Mouse (Mus musculus): ENCODE results near the gene Nr2f2. TPM values are rescaled to one million over a fixed set of nuclear protein-coding genes. Genes with fewer than 3 reads are reported as not detected.
A peak's percentile ranks its signal among the peaks of the same experiment; 100 is the strongest.

Nr2f2 gene
- polyA plus RNA-seq, 1 experiment: 0.43 TPM

- no peak for TF ChIP-seq GATA1 (IDR thresholded peaks at IDR 0.05; ENCODE audit: borderline replicate concordance, low read length)
- no peak for TF ChIP-seq FLI1 (IDR thresholded peaks at IDR 0.05; ENCODE audit: low read length)
- no peak overlapping the region for H3K4me3 ChIP-seq (replicated peaks)
- H3K36me3 ChIP-seq (replicated peaks; ENCODE audit: low read length): no peaks in the 10 kb centered on the region
- peaks cover 80% of the 10 kb centered on the region for H3K27me3 ChIP-seq (replicated peaks)
- H3K4me1 ChIP-seq: peaks cover 19% of the 10 kb centered on the region
- peaks cover 7% of the 10 kb centered on the region; the same call in 1 of the 2 replicates for H3K9me3 ChIP-seq
These were observed 13.4 kb downstream of the Nr2f2 start for GRCm38 (mm10) chr7:70353151-70353550.

GRCm38 (mm10) chr7:70352617-70353016 lies 13.9 kb downstream of the Nr2f2 start:
- H3K9me3 ChIP-seq: peaks cover 1% of the 10 kb centered on the region; the same call in 1 of the 2 replicates
- no peak for TF ChIP-seq GATA1 (IDR thresholded peaks at IDR 0.05; ENCODE audit: borderline replicate concordance, low read length)
- no peak for TF ChIP-seq FLI1 (IDR thresholded peaks at IDR 0.05; ENCODE audit: low read length)
- H3K4me1 ChIP-seq: peaks cover 15% of the 10 kb centered on the region
- H3K4me3 ChIP-seq (replicated peaks): no peak overlapping the region
- H3K27me3 ChIP-seq (replicated peaks): peaks cover 80% of the 10 kb centered on the region
- H3K36me3 ChIP-seq (replicated peaks; ENCODE audit: low read length): no peaks in the 10 kb centered on the region

GRCm38 (mm10) chr7:70351981-70352560 lies 14.5 kb downstream of the Nr2f2 start:
- no peaks in the 10 kb centered on the region for H3K9me3 ChIP-seq
- H3K27me3 ChIP-seq (replicated peaks): peaks cover 80% of the 10 kb centered on the region
- TF ChIP-seq GATA1 (IDR thresholded peaks at IDR 0.05; ENCODE audit: borderline replicate concordance, low read length): no peak
- TF ChIP-seq FLI1 (IDR thresholded peaks at IDR 0.05; ENCODE audit: low read length): no peak
- H3K4me1 ChIP-seq: peaks cover 15% of the 10 kb centered on the region
- no peaks in the 10 kb centered on the region for H3K36me3 ChIP-seq (replicated peaks; ENCODE audit: low read length)
- no peak overlapping the region for H3K4me3 ChIP-seq (replicated peaks)

DNA sequence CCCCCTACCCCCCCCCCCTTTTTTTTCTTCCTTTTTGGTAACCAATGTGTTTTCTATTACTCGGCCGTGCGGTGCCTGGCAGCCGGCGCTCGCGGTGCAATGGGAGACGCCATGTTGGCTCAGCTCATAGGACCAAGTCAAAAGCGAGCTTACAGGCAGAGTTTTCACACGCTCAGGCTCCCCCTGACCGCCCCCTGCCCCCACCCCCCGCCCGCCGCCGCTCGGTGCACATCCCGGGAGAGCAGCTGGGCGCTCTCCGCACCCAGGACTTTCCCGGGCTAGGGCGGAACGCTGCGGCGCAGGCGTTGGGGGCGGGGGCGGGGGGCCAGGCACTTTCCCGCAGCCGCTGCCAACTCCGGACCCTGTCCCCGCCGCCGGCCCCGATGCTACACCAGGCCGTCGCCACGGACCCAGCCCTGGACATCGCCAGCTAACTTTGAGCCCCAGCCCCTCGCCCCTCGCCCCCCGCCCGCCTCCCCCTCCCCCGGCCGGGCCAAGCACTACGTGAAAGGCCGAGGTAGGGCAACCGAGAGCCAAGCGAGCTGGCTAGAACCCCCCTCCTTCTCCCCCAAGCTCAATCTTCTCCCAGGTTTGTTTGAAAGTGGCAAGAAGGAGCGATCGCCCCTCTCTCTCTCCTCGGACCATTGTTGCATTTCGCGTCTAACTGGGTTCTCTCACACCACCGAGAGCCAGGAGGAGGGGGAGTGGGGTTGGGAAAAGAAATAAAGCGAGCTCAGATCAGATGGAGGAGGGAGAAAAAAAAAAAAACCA lies 15.6 kb downstream of the Nr2f2 start:
- peak overlapping the region; percentile 83 for H3K4me3 ChIP-seq (replicated peaks)
- peaks cover 18% of the 10 kb centered on the region for H3K4me1 ChIP-seq
- peaks cover 81% of the 10 kb centered on the region for H3K27me3 ChIP-seq (replicated peaks)
- H3K36me3 ChIP-seq (replicated peaks; ENCODE audit: low read length): no peaks in the 10 kb centered on the region
- no peaks in the 10 kb centered on the region for H3K9me3 ChIP-seq
- TF ChIP-seq FLI1 (IDR thresholded peaks at IDR 0.05; ENCODE audit: low read length) (no peak), GATA1 (IDR thresholded peaks at IDR 0.05; ENCODE audit: borderline replicate concordance, low read length) (no peak)

DNA sequence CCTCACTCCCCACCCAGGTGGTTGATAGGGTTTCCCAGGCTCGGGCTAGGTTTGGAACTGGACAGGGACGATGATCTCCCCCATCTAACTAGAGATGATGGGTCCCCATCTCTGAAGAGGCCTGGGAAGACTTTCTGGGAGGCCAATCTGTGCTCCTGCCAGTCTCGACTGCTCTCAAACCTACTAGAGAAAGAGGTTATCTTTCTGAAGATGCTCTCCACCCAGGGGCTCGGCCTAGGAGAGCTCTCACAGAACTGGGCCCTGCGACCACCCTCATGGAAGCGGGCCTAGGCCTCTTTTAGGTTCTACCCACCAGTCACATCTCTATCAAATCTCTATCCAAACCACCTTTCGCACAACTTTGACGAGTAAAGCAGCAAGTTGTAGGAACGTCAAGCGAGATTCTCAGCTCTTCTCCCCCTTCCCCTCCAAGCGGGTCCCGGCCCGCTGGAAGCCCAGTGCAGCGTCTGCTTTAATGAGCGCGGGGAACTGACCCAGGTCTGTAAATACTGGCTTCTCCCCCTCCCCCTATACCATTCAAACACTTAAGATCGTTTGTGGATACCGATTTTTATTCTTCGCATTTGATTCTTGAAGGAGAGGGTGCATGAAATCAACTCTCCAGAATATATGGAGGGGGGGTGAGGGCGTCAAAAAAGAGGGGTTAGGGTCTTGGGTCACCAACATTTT lies 16.4 kb downstream of the Nr2f2 start:
- H3K4me3 ChIP-seq (replicated peaks): no peak overlapping the region
- peaks cover 83% of the 10 kb centered on the region for H3K27me3 ChIP-seq (replicated peaks)
- TF ChIP-seq FLI1 (IDR thresholded peaks at IDR 0.05; ENCODE audit: low read length) (no peak), GATA1 (IDR thresholded peaks at IDR 0.05; ENCODE audit: borderline replicate concordance, low read length) (no peak)
- no peaks in the 10 kb centered on the region for H3K9me3 ChIP-seq
- H3K36me3 ChIP-seq (replicated peaks; ENCODE audit: low read length): no peaks in the 10 kb centered on the region
- peaks cover 22% of the 10 kb centered on the region for H3K4me1 ChIP-seq

DNA sequence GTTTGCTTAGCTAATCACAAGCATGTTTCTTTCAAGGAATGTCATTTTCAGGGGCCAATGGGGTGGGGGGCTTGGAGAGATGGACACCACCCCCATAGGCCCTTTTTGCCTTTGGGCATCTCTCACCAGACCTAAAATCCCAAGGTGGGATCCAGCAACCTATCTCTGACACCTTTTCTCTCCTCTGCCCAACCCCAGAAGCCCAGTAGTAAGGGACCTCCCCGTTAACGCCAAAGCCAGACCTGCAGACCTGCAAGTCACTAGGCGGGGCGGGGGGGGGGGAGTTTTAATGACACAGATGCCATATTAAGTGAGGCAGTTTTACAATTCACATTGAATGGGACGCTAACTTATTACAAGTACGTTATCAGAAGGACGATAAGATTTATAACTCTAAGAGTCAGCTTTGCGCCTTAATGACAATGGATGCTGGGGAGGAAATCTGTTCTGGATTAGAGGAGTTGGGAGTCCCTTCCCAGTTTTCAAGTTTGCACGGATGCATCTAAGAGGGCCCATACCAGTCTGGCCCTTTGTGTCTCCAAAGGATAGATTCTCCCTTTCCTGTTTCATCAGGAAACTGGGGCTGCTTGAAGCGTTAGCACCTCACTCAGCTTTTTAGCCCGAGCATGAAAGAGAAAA lies 17.4 kb downstream of the Nr2f2 start:
- Histone ChIP-seq H3K4me3 (replicated peaks) (no peak overlapping the region), H3K4me1 (peaks cover 29% of the 10 kb centered on the region), H3K9me3 (no peaks in the 10 kb centered on the region), H3K27me3 (replicated peaks) (peaks cover 86% of the 10 kb centered on the region), H3K36me3 (replicated peaks; ENCODE audit: low read length) (no peaks in the 10 kb centered on the region)
- TF ChIP-seq FLI1 (IDR thresholded peaks at IDR 0.05; ENCODE audit: low read length) (no peak), GATA1 (IDR thresholded peaks at IDR 0.05; ENCODE audit: borderline replicate concordance, low read length) (no peak)

DNA sequence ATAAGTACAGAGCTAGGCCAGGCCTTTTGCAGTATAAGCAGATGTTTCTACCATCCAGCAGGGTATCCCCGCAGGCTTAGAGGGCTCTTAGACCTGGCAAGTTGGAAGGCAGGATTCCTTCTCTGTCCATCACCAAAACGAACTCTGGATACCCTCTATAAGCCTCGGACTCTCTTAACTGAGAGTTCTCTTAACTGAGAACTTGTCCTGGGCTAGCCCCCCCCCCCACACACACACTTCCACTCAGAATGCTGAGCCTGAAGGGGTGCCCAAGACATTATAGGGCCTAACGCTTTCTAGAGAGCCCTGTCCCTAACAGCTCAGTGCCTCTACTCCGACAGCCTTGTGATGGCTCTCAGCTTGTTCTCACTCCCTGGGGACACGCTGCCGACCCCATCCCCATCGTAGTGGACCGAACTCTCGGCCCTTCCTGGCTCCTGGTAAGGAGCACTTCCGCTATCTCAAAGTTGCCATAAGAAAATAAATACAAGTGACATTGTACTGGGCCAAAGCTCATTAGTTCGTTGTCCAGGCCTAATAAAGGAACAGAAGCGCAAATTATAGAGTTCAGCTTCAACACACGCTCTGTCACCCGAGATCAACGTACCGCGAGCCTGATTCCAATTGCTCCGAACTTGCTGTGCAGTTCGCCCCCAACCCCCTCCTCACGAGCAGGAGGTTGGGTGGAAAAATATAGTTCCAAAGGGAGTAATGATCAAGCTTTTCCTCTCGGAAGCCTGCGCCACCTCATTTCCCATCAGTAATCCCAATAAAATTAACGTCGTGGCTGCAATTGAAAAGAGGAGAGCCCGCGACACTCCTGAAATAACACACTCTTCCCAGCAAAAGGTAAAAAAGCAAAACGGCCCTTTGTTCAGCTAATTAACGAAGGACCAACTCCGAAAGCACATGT lies 18.2 kb downstream of the Nr2f2 start:
- peaks cover 37% of the 10 kb centered on the region for H3K4me1 ChIP-seq
- H3K4me3 ChIP-seq (replicated peaks): no peak overlapping the region
- no peaks in the 10 kb centered on the region for H3K36me3 ChIP-seq (replicated peaks; ENCODE audit: low read length)
- TF ChIP-seq FLI1 (IDR thresholded peaks at IDR 0.05; ENCODE audit: low read length): no peak
- TF ChIP-seq GATA1 (IDR thresholded peaks at IDR 0.05; ENCODE audit: borderline replicate concordance, low read length): no peak
- H3K27me3 ChIP-seq (replicated peaks): peaks cover 94% of the 10 kb centered on the region
- no peaks in the 10 kb centered on the region for H3K9me3 ChIP-seq

DNA sequence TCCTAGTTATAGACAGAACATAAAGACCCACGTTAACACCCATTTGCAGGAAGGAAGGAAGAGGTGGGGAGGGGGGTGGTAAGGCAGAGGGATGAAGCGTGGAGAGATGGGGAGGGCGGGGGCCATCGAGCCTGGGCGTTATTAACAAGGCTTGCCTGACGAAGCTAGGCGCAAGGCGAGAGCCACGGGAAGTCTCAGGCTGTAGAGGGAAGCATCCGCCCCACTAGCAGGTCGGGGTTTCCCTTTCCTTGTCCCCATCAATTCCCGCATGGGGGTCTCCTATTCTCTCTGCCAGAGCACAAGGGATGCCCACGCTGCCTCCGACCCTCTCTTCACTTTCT lies 18.9 kb downstream of the Nr2f2 start:
- H3K36me3 ChIP-seq (replicated peaks; ENCODE audit: low read length): no peaks in the 10 kb centered on the region
- no peaks in the 10 kb centered on the region for H3K9me3 ChIP-seq
- TF ChIP-seq FLI1 (IDR thresholded peaks at IDR 0.05; ENCODE audit: low read length) (no peak), GATA1 (IDR thresholded peaks at IDR 0.05; ENCODE audit: borderline replicate concordance, low read length) (no peak)
- no peak overlapping the region for H3K4me3 ChIP-seq (replicated peaks)
- peaks cover 43% of the 10 kb centered on the region for H3K4me1 ChIP-seq
- H3K27me3 ChIP-seq (replicated peaks): peaks cover 98% of the 10 kb centered on the region
